Mouse (Mus musculus): ENCODE measurements around the gene Tcp10a.
"Not testable (repeated sequence)": the region's sequence is repeated elsewhere in the genome, so short reads cannot be mapped to it uniquely, and the experiment has no call there.

DNA sequence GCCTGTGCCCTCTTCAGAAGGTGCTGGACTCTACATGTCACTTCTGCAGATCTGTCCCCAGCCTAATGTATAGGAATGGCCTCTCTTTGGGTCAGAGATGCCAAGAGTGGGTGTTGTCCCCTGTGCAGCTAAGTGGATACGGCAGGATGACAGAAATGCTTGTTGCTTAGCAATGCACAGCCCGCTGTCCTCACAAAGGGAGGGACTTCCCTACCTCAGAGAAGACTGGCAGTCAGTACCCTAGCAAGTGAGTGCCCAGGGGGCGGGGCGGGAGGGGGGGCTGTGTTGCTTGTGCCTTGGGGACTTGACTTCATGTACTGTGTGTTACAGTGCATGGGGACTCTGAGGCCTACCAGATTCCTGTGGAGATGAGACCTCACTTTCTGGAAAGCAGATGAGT lies 35.4 kb downstream of the Tcp10a start:
- not testable (repeated sequence) for TF ChIP-seq POLR2A (IDR thresholded peaks at IDR 0.05; ENCODE audit: extremely low read depth, insufficient read depth, low read length); CTCF (IDR thresholded peaks at IDR 0.05; ENCODE audit: low read depth, low read length)

All from liver, adult 2 months (tissue).